Mouse (Mus musculus) forebrain, embryonic 10.5 days (tissue): ENCODE measurements around the gene Pole3. TPM values are rescaled to one million over a fixed set of nuclear protein-coding genes. Genes with fewer than 3 reads are reported as not detected.
A peak's percentile ranks its signal among the peaks of the same experiment; 100 is the strongest.
"Not testable (repeated sequence)": the region's sequence is repeated elsewhere in the genome, so short reads cannot be mapped to it uniquely, and the experiment has no call there.

Experiments
- DNase-seq: peaks from one replicate; pipeline ENCODE4 v3.0.0-alpha.2; 2017; ENCODE audit warnings: low spot score; ENCODE audit errors: extremely low spot score
- H3K27ac ChIP-seq: fragments of 300-500 bp; sonication (generic); 2 replicates; pipeline ENCODE4 v1.5.1; 2016; ENCODE audit warnings: mild to moderate bottlenecking
- H3K27me3 ChIP-seq: fragments of 300-500 bp; sonication (generic); 2 replicates; pipeline ENCODE4 v1.6.1; 2016; ENCODE audit warnings: mild to moderate bottlenecking; ENCODE audit not compliant: poor library complexity, severe bottlenecking
- H3K36me3 ChIP-seq: fragments of 300-500 bp; sonication (generic); replicated peaks from 2 replicates; pipeline ENCODE4 v1.6.1; 2016; ENCODE audit warnings: mild to moderate bottlenecking, moderate library complexity
- H3K4me1 ChIP-seq: fragments of 300-500 bp; sonication (generic); 2 replicates; pipeline ENCODE4 v1.6.1; 2016
- H3K4me3 ChIP-seq: fragments of 300-500 bp; sonication (generic); 2 replicates; pipeline ENCODE4 v1.5.1; 2016; ENCODE audit warnings: mild to moderate bottlenecking, moderate library complexity
- H3K9me3 ChIP-seq: fragments of 300-500 bp; sonication (generic); 2 replicates; pipeline ENCODE4 v1.6.1; 2016; ENCODE audit warnings: mild to moderate bottlenecking, moderate library complexity
- WGBS: fragments of 180-500 bp; shearing (Covaris S2); methylation state at CpG from one replicate; pipeline ENCODE4 v1.1.7; 2016; 5-methylcytosine and 5-hydroxymethylcytosine counted together
- polyA plus RNA-seq: library from polyadenylated mRNA; unstranded; fragments of >200 nt; fragmentation: Nextera tagmentation; extraction: Ambion mirVana; gene quantifications from 2 replicates; pipeline ENCODE4 v1.2.1, GENCODE M21; 2016

Gene Pole3
- polyA plus RNA-seq, 1 experiment from 2014 or later: 145 TPM

- no peak overlapping the region; the same call in 1 of the 2 replicates for H3K4me3 ChIP-seq
- H3K4me1 ChIP-seq: peaks cover 14% of the 10 kb centered on the region
- WGBS: 53% methylated on average over 10 of the region's 10 CpGs
- no peaks in the 10 kb centered on the region for H3K36me3 ChIP-seq
- no peak overlapping the region for H3K27ac ChIP-seq
- DNase-seq: no peak
- H3K9me3 ChIP-seq: no peaks in the 10 kb centered on the region
- peaks cover 59% of the 10 kb centered on the region for H3K27me3 ChIP-seq
Measured at GRCm38 (mm10) chr4:62480709-62481605, 43.9 kb downstream of the Pole3 start.

DNA sequence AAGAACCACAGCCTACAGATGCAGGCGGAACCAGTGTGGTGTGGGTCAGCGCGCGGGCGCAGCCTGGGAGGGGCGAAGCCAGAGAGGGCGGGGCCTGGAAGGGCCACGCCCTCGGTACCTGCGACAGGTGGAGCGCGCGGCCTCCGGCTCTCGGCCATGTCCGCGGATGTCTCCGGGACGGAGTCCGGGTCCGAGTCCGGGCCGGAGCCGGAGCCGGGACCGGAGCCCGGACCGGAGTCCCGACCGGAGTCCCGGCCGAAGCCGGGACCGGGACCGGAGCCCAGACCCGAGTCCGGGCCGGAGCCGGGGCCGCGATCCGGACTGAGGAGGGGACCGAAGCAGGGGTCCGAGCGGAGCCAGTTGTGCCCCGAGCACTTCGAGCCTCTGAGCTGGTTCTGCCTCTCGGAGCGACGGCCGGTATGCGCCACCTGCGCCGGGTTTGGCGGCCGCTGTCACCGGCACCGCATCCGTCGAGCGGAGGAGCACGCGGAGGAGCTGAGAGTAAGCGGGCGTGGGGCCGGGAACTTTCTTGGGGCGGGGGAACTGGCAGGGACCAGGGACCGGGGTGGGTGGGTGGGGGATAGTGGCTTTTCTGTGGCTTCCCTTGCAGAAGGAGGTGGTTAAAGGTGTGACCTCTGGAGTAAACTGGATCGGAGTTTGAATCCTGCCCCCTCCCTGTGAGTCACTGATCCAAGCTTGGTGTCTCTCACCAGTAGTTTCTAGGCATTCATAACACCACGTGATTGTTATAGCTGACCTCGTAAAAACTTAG lies 44.7 kb downstream of the Pole3 start, which contains the start of gene Bspry:
TSS of gene Bspry (plus strand) at position 117 of the 772 bp plus-strand sequence.
- Histone ChIP-seq H3K27ac (no peak within 1 kb of the TSS), H3K36me3 (no peaks in the 10 kb centered on the region), H3K4me1 (peaks cover 14% of the 10 kb centered on the region), H3K4me3 (peak within 1 kb of the TSS; percentile 59), H3K27me3 (peaks cover 61% of the 10 kb centered on the region), H3K9me3 (no peaks in the 10 kb centered on the region)
- peak; percentile 36 for DNase-seq
- under 1% methylated on average over 71 of the region's 71 CpGs for WGBS

- 13% methylated on average over 11 of the region's 11 CpGs for WGBS
Measured at GRCm38 (mm10) chr4:62479593-62479936, 45.3 kb downstream of the Pole3 start.

GRCm38 (mm10) chr4:62477542-62478244 lies 47.2 kb downstream of the Pole3 start:
- no peak for DNase-seq
- H3K4me1 ChIP-seq: peaks cover 14% of the 10 kb centered on the region
- H3K36me3 ChIP-seq: no peaks in the 10 kb centered on the region
- no peak overlapping the region for H3K27ac ChIP-seq
- H3K4me3 ChIP-seq: no peak overlapping the region
- no peaks in the 10 kb centered on the region for H3K9me3 ChIP-seq
- H3K27me3 ChIP-seq: peaks cover 64% of the 10 kb centered on the region
- WGBS: 83% methylated on average over 6 of the region's 6 CpGs

More at GRCm38 (mm10) chr4:62479593-62479936, 45.3 kb downstream of the Pole3 start:
- peak overlapping the region; percentile 59 for H3K4me3 ChIP-seq
- peaks cover 64% of the 10 kb centered on the region for H3K27me3 ChIP-seq
- DNase-seq, H3K27ac ChIP-seq, H3K36me3 ChIP-seq, H3K9me3 ChIP-seq: not testable (repeated sequence)
- peaks cover 14% of the 10 kb centered on the region for H3K4me1 ChIP-seq

GRCm38 (mm10) chr4:62475793-62476192 lies 49.1 kb downstream of the Pole3 start:
- H3K9me3 ChIP-seq: no peaks in the 10 kb centered on the region
- no peak overlapping the region for H3K4me3 ChIP-seq
- peaks cover 17% of the 10 kb centered on the region for H3K4me1 ChIP-seq
- WGBS: 91% methylated on average over 6 of the region's 6 CpGs
- no peak for DNase-seq
- no peaks in the 10 kb centered on the region for H3K36me3 ChIP-seq
- no peak overlapping the region for H3K27ac ChIP-seq
- peaks cover 49% of the 10 kb centered on the region for H3K27me3 ChIP-seq

DNA sequence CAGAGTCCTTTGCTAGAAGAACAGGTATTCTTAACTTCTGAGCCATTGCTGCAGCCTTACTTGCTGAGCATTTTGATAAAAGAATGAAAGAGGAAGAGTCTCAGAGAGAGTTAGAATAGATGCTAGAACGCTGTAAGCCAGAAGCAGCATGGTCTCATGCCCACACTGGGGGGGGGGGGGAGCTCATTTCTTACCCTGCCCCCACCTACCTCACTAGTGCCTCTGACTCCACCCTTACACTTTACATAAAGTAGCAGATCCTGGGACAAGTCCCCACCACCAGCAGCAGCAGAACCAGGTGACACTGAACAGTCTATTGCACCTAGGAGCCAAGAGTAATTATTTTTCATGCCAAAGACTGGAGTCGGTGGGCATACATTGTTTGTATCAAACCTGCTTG lies 49.7 kb downstream of the Pole3 start:
- H3K27ac ChIP-seq: no peak overlapping the region
- H3K9me3 ChIP-seq: no peaks in the 10 kb centered on the region
- DNase-seq: no peak
- H3K27me3 ChIP-seq: peaks cover 43% of the 10 kb centered on the region
- H3K36me3 ChIP-seq: no peaks in the 10 kb centered on the region
- H3K4me1 ChIP-seq: peaks cover 21% of the 10 kb centered on the region
- WGBS: 83% methylated on average over 2 of the region's 2 CpGs
- H3K4me3 ChIP-seq: no peak overlapping the region

Other genes with a start within 250 kb of the Pole3 start
- 18.1 and 18.5 TPM in 2 replicates for gene Fkbp15, start 164.5 kb downstream of the Pole3 start, polyA plus RNA-seq
- 54.9 and 55.1 TPM in 2 replicates for gene Slc31a1, start 164.3 kb downstream of the Pole3 start, polyA plus RNA-seq
- 202 and 205 TPM in 2 replicates for gene Cdc26, start 116.4 kb downstream of the Pole3 start, polyA plus RNA-seq
- 37.8 and 38.3 TPM in 2 replicates for gene Prpf4, start 116.3 kb downstream of the Pole3 start, polyA plus RNA-seq
- gene Rnf183, start 89.8 kb downstream of the Pole3 start, polyA plus RNA-seq: 0.17 TPM in 1 of 2 replicates, not detected in the other
- 14.6 and 17.4 TPM in 2 replicates for gene Wdr31, start 54.2 kb downstream of the Pole3 start, polyA plus RNA-seq
- 1.1 and 1.4 TPM in 2 replicates for gene Bspry, start 45.0 kb downstream of the Pole3 start, polyA plus RNA-seq
- 10.3 and 11.2 TPM in 2 replicates for gene Hdhd3, start 21.6 kb downstream of the Pole3 start, polyA plus RNA-seq
- 125 and 127 TPM in 2 replicates for gene Alad, start 5.2 kb downstream of the Pole3 start, polyA plus RNA-seq
- gene 4933430I17Rik, start 301 bp upstream of the Pole3 start, polyA plus RNA-seq: 1.3 and 1.5 TPM in 2 replicates
- 29.8 and 36.3 TPM in 2 replicates for gene Rgs3, start 34.8 kb upstream of the Pole3 start, polyA plus RNA-seq